Mouse (Mus musculus) embryonic fibroblast, embryonic 13.5 days (primary cell): ENCODE measurements around the gene Scarf2. TPM values are rescaled to one million over a fixed set of nuclear protein-coding genes. Genes with fewer than 3 reads are reported as not detected.
A peak's percentile ranks its signal among the peaks of the same experiment; 100 is the strongest.

Source experiments
- H3K27ac ChIP-seq: 2 replicates; pipeline ENCODE4 v1.5.1; 2012; ENCODE audit warnings: low read length, control low read depth, inconsistent platforms; ENCODE audit not compliant: insufficient read depth
- H3K4me1 ChIP-seq: 2 replicates; pipeline ENCODE4 v1.6.1; 2011; ENCODE audit warnings: low read length; ENCODE audit not compliant: control insufficient read depth, insufficient read depth
- H3K4me3 ChIP-seq: 2 replicates; pipeline ENCODE4 v1.5.1; 2011; ENCODE audit warnings: mild to moderate bottlenecking, control low read depth, low read length; ENCODE audit not compliant: insufficient read depth
- CTCF ChIP-seq: IDR thresholded peaks from 2 replicates; pipeline ENCODE4 v1.5.1; 2011; ENCODE audit warnings: mild to moderate bottlenecking, control low read depth, low read length, moderate library complexity, borderline replicate concordance; ENCODE audit not compliant: insufficient read depth
- POLR2A ChIP-seq: IDR thresholded peaks from 2 replicates; pipeline ENCODE4 v1.6.1; 2011; ENCODE audit warnings: low read depth, mild to moderate bottlenecking, control low read depth, low read length, moderate library complexity
- polyA plus RNA-seq: library from polyadenylated mRNA; stranded (reverse); fragments of >200 nt; gene quantifications from 2 replicates; pipeline ENCODE4 v1.2.4, GENCODE M21; 2011; ENCODE audit warnings: low read depth; ENCODE audit not compliant: missing spikeins, insufficient read length

Scarf2 gene
- 46.1 and 46.5 TPM in 2 replicates for polyA plus RNA-seq

GRCm38 (mm10) chr16:17796971-17797811 is at the start of gene Scarf2:
TSS of gene Scarf2 (plus strand) at chr16:17797282.
- Histone ChIP-seq H3K4me3 (peak within 1 kb of the TSS; percentile 80), H3K4me1 (peaks cover 26% of the 10 kb centered on the region), H3K27ac (peak within 1 kb of the TSS; percentile 75)
- TF ChIP-seq CTCF (no peak), POLR2A (no peak; the same call in 1 of the 2 replicates)

- peaks cover 11% of the 10 kb centered on the region; the same call in 1 of the 2 replicates for H3K4me1 ChIP-seq
- H3K27ac ChIP-seq, result no peak overlapping the region
- no peak overlapping the region for H3K4me3 ChIP-seq
- TF ChIP-seq CTCF, result no peak
- TF ChIP-seq POLR2A, result no peak
Measured at GRCm38 (mm10) chr16:17753001-17753400, 44.1 kb upstream of the Scarf2 start.

- H3K27ac ChIP-seq, result no peak overlapping the region
- TF ChIP-seq CTCF (no peak), POLR2A (no peak)
- H3K4me3 ChIP-seq, result no peak overlapping the region
- H3K4me1 ChIP-seq, result peaks cover 11% of the 10 kb centered on the region; the same call in 1 of the 2 replicates
Measured at GRCm38 (mm10) chr16:17753686-17754085, 43.4 kb upstream of the Scarf2 start.

- no peak for TF ChIP-seq CTCF
- TF ChIP-seq POLR2A, result no peak
- Histone ChIP-seq H3K4me1 (peaks cover 19% of the 10 kb centered on the region), H3K4me3 (no peak overlapping the region), H3K27ac (no peak overlapping the region)
Measured at GRCm38 (mm10) chr16:17757756-17758155, 39.3 kb upstream of the Scarf2 start.

GRCm38 (mm10) chr16:17758902-17759301 is 38.2 kb upstream of the Scarf2 start:
- no peak for TF ChIP-seq POLR2A
- no peak for TF ChIP-seq CTCF
- Histone ChIP-seq H3K4me3 (peak overlapping the region; percentile 51), H3K27ac (no peak overlapping the region), H3K4me1 (peaks cover 11% of the 10 kb centered on the region)

GRCm38 (mm10) chr16:17759344-17759773 is 37.7 kb upstream of the Scarf2 start, which contains the start of gene Klhl22:
TSS of gene Klhl22 (plus strand) at chr16:17759618.
- H3K4me3 ChIP-seq, result peak within 1 kb of the TSS; percentile 51
- TF ChIP-seq CTCF (no peak), POLR2A (peak; percentile 97)
- H3K27ac ChIP-seq, result no peak within 1 kb of the TSS
- H3K4me1 ChIP-seq, result peaks cover 12% of the 10 kb centered on the region

GRCm38 (mm10) chr16:17759813-17760321 is 37.2 kb upstream of the Scarf2 start:
- peaks cover 12% of the 10 kb centered on the region for H3K4me1 ChIP-seq
- peak overlapping the region; percentile 51 for H3K4me3 ChIP-seq
- H3K27ac ChIP-seq, result no peak overlapping the region
- TF ChIP-seq POLR2A (no peak), CTCF (no peak)

GRCm38 (mm10) chr16:17760657-17761056 is 36.4 kb upstream of the Scarf2 start:
- Histone ChIP-seq H3K4me1 (peaks cover 12% of the 10 kb centered on the region), H3K4me3 (peak overlapping the region; percentile 51), H3K27ac (no peak overlapping the region)
- no peak for TF ChIP-seq POLR2A
- TF ChIP-seq CTCF, result peak; percentile 71

- H3K27ac ChIP-seq, result no peak overlapping the region
- peaks cover 12% of the 10 kb centered on the region for H3K4me1 ChIP-seq
- peak overlapping the region; percentile 13; the same call in 1 of the 2 replicates for H3K4me3 ChIP-seq
- TF ChIP-seq CTCF (no peak), POLR2A (no peak)
Measured at GRCm38 (mm10) chr16:17761074-17761473, 36.0 kb upstream of the Scarf2 start.

GRCm38 (mm10) chr16:17764108-17764511 is 33.0 kb upstream of the Scarf2 start:
- H3K4me1 ChIP-seq, result peaks cover 16% of the 10 kb centered on the region
- H3K4me3 ChIP-seq, result no peak overlapping the region
- no peak overlapping the region for H3K27ac ChIP-seq
- TF ChIP-seq CTCF (no peak), POLR2A (no peak)
